11 mouse cellular contexts compared by ENCODE assay signal in genomic region chr8:11841571-11841970, GRCm38 (mm10). TPM values are rescaled to one million over a fixed set of nuclear protein-coding genes. Genes with fewer than 3 reads are reported as not detected.
A peak's percentile ranks its signal among the peaks of the same experiment; 100 is the strongest.
DNase-seq lines count a peak whose midpoint lies in the region; ATAC-seq and TF ChIP-seq lines count a peak whose summit lies in the region.
"Had no signal": no experiment of that assay in that cellular context is flagged by ENCODE, and none has a peak within 500 bp of the region (broad histone marks: within the 10 kb centered on the region; RNA-seq: fewer than 3 reads in every experiment).

No protein-coding gene starts in this region.

- H3K9me3 ChIP-seq in kidney, postnatal 0 days (replicated peaks; ENCODE audit: low read length) = no peaks in the 10 kb centered on the region
- H3K9me3 ChIP-seq in heart, embryonic 14.5 days (ENCODE audit: control insufficient read depth, low read length) = no peaks in the 10 kb centered on the region
- H3K9me3 ChIP-seq in midbrain, embryonic 13.5 days = no peaks in the 10 kb centered on the region

- H3K27ac ChIP-seq in kidney, postnatal 0 days = no peak overlapping the region
- H3K27ac ChIP-seq in heart, embryonic 14.5 days (replicated peaks in 1 of 2; ENCODE audit: control insufficient read depth in 1 of 2, insufficient read depth in 1 of 2, low read depth in 2 of 2, low read length in 2 of 2) = peak overlapping the region; percentile 69 to 80
- peak overlapping the region; percentile 14; the same call in 1 of the 2 replicates for H3K27ac ChIP-seq in midbrain, embryonic 13.5 days
- H3K27ac ChIP-seq in thymus, adult 2 months (ENCODE audit: control insufficient read depth, insufficient read depth, low read length) = no peak overlapping the region

- no peak overlapping the region for H3K4me3 ChIP-seq in kidney, postnatal 0 days (replicated peaks; ENCODE audit: low read depth, low read length)
- H3K4me3 ChIP-seq in heart, embryonic 14.5 days (ENCODE audit: control insufficient read depth in 1 of 2, insufficient read depth in 1 of 2, low read depth in 1 of 2, low read length in 2 of 2) = no peak overlapping the region
- H3K4me3 ChIP-seq in midbrain, embryonic 13.5 days (replicated peaks) = no peak overlapping the region
- H3K4me3 ChIP-seq in thymus, adult 2 months (ENCODE audit: control insufficient read depth, insufficient read depth, low read length) = no peak overlapping the region

- H3K4me1 ChIP-seq in kidney, postnatal 0 days (replicated peaks; ENCODE audit: insufficient read depth, low read length) = no peaks in the 10 kb centered on the region
- H3K4me1 ChIP-seq in heart, embryonic 14.5 days (ENCODE audit: control insufficient read depth in 2 of 2, insufficient read depth in 2 of 2, low read length in 2 of 2) = peaks cover 29 to 31% of the 10 kb centered on the region in 2 experiments
- peaks cover 32% of the 10 kb centered on the region for H3K4me1 ChIP-seq in midbrain, embryonic 13.5 days (replicated peaks)
- no peaks in the 10 kb centered on the region for H3K4me1 ChIP-seq in thymus, adult 2 months (replicated peaks; ENCODE audit: control insufficient read depth, insufficient read depth, low read length)

- 21% methylated on average over 8 of the region's 8 CpGs for WGBS in kidney, postnatal 0 days
- WGBS in heart, embryonic 14.5 days = 9% methylated on average over 8 of the region's 8 CpGs
- WGBS in midbrain, embryonic 13.5 days = 35% methylated on average over 8 of the region's 8 CpGs
- 66% methylated on average over 8 of the region's 8 CpGs for WGBS in thymus, adult 2 months

- no peaks in the 10 kb centered on the region for H3K36me3 ChIP-seq in kidney, postnatal 0 days (ENCODE audit: insufficient read depth, low read length)
- H3K36me3 ChIP-seq in heart, embryonic 14.5 days (ENCODE audit: control insufficient read depth, insufficient read depth, low read length) = 0 out of 2 replicates have a peak, but pooled peaks cover 1% of the 10 kb centered on the region
- peaks cover 5% of the 10 kb centered on the region; the same call in 1 of the 2 replicates for H3K36me3 ChIP-seq in midbrain, embryonic 13.5 days
- H3K36me3 ChIP-seq in thymus, adult 2 months (ENCODE audit: control insufficient read depth, insufficient read depth, low read length) = no peaks in the 10 kb centered on the region

- TF ChIP-seq CTCF in kidney, postnatal 0 days (IDR thresholded peaks at IDR 0.05; ENCODE audit: low read depth) = no peak
- TF ChIP-seq CTCF in thymus, adult 2 months (IDR thresholded peaks at IDR 0.05; ENCODE audit: borderline replicate concordance, control insufficient read depth, extremely low read depth, insufficient read depth, low read length, poor library complexity) = no peak

- DNase-seq in kidney, postnatal 0 days (ENCODE audit: low spot score) = peak; percentile 70
- DNase-seq in kidney, adult 18-20 months = no peak
- DNase-seq in brain, embryonic 18.5 days (ENCODE audit: low read depth, low spot score) = peak; percentile 28
- no peak for DNase-seq in thymus, adult 2 months
- no peak for DNase-seq in urinary bladder, postnatal 25 days (ENCODE audit: low spot score)
- DNase-seq in gastrocnemius, adult 8-10 months (ENCODE audit: low spot score in 2 of 2) = no peak

- H3K27me3 ChIP-seq in kidney, postnatal 0 days (ENCODE audit: insufficient read depth, low read length) = no peaks in the 10 kb centered on the region
- no peaks in the 10 kb centered on the region for H3K27me3 ChIP-seq in heart, embryonic 14.5 days (ENCODE audit: control insufficient read depth, insufficient read depth, low read length)
- no peaks in the 10 kb centered on the region for H3K27me3 ChIP-seq in midbrain, embryonic 13.5 days
- H3K27me3 ChIP-seq in thymus, adult 2 months (ENCODE audit: control insufficient read depth, insufficient read depth, low read length) = no peaks in the 10 kb centered on the region

- no peak overlapping the region for H3K4me2 ChIP-seq in kidney, postnatal 0 days (ENCODE audit: low read length)
- H3K4me2 ChIP-seq in heart, embryonic 14.5 days (ENCODE audit: low read length) = peak overlapping the region; percentile 19
- no peak overlapping the region for H3K4me2 ChIP-seq in midbrain, embryonic 13.5 days (replicated peaks)

- no peak; the same call in 1 of the 2 replicates for ATAC-seq in kidney, postnatal 0 days (replicated peaks; ENCODE audit: low FRiP score, low read depth)
- peak; percentile 28; the same call in 1 of the 2 replicates for ATAC-seq in heart, embryonic 14.5 days (ENCODE audit: insufficient number of reproducible peaks, insufficient read depth, low FRiP score, low read depth)
- ATAC-seq in midbrain, embryonic 13.5 days = no peak

- no peak overlapping the region for H3K9ac ChIP-seq in kidney, postnatal 0 days (ENCODE audit: low read depth, low read length)
- H3K9ac ChIP-seq in heart, embryonic 14.5 days (ENCODE audit: low read length) = peak overlapping the region; percentile 58
- no peak overlapping the region for H3K9ac ChIP-seq in midbrain, embryonic 13.5 days (replicated peaks)

- no peak for TF ChIP-seq POLR2A in thymus, adult 2 months (IDR thresholded peaks at IDR 0.05; ENCODE audit: control insufficient read depth, extremely low read depth, insufficient read depth, low read length, poor library complexity)

RNA-seq across cellular contexts. Expression of gene Tex29, which starts 1.3 kb away (rescaled TPM):
- polyA plus RNA-seq in kidney, postnatal 0 days (2015; fragmentation: Nextera tagmentation; extraction: Ambion mirVana) = 1.5 TPM in 2 replicates
- polyA plus RNA-seq in heart, embryonic 14.5 days (2014; fragmentation: Nextera tagmentation; extraction: Ambion mirVana) = 1.1 TPM in 1 of 2 replicates, not detected in the other
- 0.34 and 0.40 TPM in 2 replicates for polyA plus RNA-seq in midbrain, embryonic 13.5 days (2015; fragmentation: Nextera tagmentation; extraction: Ambion mirVana)
- polyA plus RNA-seq in thymus, adult 2 months (2012; rRNA removed) = not detected in 2 replicates
- not detected for total RNA-seq in gastrocnemius, adult 8-10 months (2022)
- total RNA-seq: common myeloid progenitor, adult 5-6 weeks; heart, postnatal 36 days had no signal
- polyA plus RNA-seq: liver, embryonic 16.5 days had no signal

Comparison
In these comparisons a context has a peak if more than half of its experiments do, and no peak if none do; other contexts are left out.
1. DNase-seq: peak in kidney, postnatal 0 days (single experiment) and brain, embryonic 18.5 days (single experiment); none in kidney, adult 18-20 months (single experiment), thymus, adult 2 months (single experiment), urinary bladder, postnatal 25 days (single experiment) and gastrocnemius, adult 8-10 months (0 of 2).
2. H3K27ac ChIP-seq: peak in heart, embryonic 14.5 days (2 of 2) and midbrain, embryonic 13.5 days (single experiment); none in kidney, postnatal 0 days (single experiment) and thymus, adult 2 months (single experiment).